Mouse (Mus musculus) embryonic fibroblast, embryonic 13.5 days (primary cell): ENCODE data around the gene Stard13.

ENCODE experiments used
- CTCF ChIP-seq: IDR thresholded peaks from 2 replicates; pipeline ENCODE4 v1.5.1; 2011; ENCODE audit warnings: mild to moderate bottlenecking, control low read depth, low read length, moderate library complexity, borderline replicate concordance; ENCODE audit not compliant: insufficient read depth
- POLR2A ChIP-seq: IDR thresholded peaks from 2 replicates; pipeline ENCODE4 v1.6.1; 2011; ENCODE audit warnings: low read depth, mild to moderate bottlenecking, control low read depth, low read length, moderate library complexity

- TF ChIP-seq CTCF (no peak), POLR2A (no peak)
These were observed 57.7 kb downstream of the Stard13 start for GRCm38 (mm10) chr5:151175897-151176313.
